Mouse (Mus musculus) neural tube, embryonic 11.5 days (tissue): ENCODE measurements at regions not wholly inside any gene's neighbourhood (a gene's known extent, or its start where the extent isn't known, plus 50 kb on each side); places are given as distances from the start of the nearest gene placed in this dataset.

Experiments
- ATAC-seq: fragments of 200-750 bp; cut with Nextera tagmentation; 2 replicates; pipeline ENCODE4 v1.8.0; 2017; ENCODE audit warnings: moderate number of reproducible peaks, mild to moderate bottlenecking, moderate TSS enrichment, moderate library complexity; ENCODE audit not compliant: insufficient read depth, low FRiP score, low TSS enrichment
- DNase-seq: peaks from one replicate; pipeline ENCODE4 v3.0.0-alpha.2; 2015; ENCODE audit warnings: low spot score
- H3K27ac ChIP-seq: fragments of 300-500 bp; sonication (generic); 2 replicates; pipeline ENCODE4 v1.5.1; 2014; ENCODE audit warnings: low read depth, mild to moderate bottlenecking, low read length
- H3K27me3 ChIP-seq: fragments of 300-500 bp; sonication (generic); 2 replicates; pipeline ENCODE4 v1.6.1; 2014; ENCODE audit warnings: mild to moderate bottlenecking, low read length, mixed read lengths; ENCODE audit not compliant: control insufficient read depth, insufficient read depth
- H3K36me3 ChIP-seq: fragments of 300-500 bp; sonication (generic); 2 replicates; pipeline ENCODE4 v1.6.1; 2014; ENCODE audit warnings: mild to moderate bottlenecking, low read length, moderate library complexity, mixed read lengths; ENCODE audit not compliant: control insufficient read depth, insufficient read depth
- H3K4me1 ChIP-seq: fragments of 300-500 bp; sonication (generic); 2 replicates; pipeline ENCODE4 v1.6.1; 2014; ENCODE audit warnings: low read length, mixed read lengths; ENCODE audit not compliant: control insufficient read depth, insufficient read depth
- H3K4me2 ChIP-seq: fragments of 300-500 bp; sonication (generic); 2 replicates; pipeline ENCODE4 v1.6.1; 2014; ENCODE audit warnings: low read depth, mild to moderate bottlenecking, moderate library complexity
- H3K4me3 ChIP-seq: fragments of 300-500 bp; sonication (generic); 2 replicates; pipeline ENCODE4 v1.5.1; 2014; ENCODE audit warnings: low read depth, low read length
- H3K9ac ChIP-seq: fragments of 300-500 bp; sonication (generic); 2 replicates; pipeline ENCODE4 v1.6.1; 2014; ENCODE audit warnings: mild to moderate bottlenecking, low read length
- H3K9me3 ChIP-seq: fragments of 300-500 bp; sonication (generic); 2 replicates; pipeline ENCODE4 v1.6.1; 2016; ENCODE audit warnings: low read length; ENCODE audit not compliant: control insufficient read depth
- WGBS: fragments of 180-500 bp; shearing (Covaris S2); extraction: QIAGEN DNeasy Blood & Tissue Kit; methylation state at CpG from one replicate; pipeline ENCODE4 v1.1.7; 2014; 5-methylcytosine and 5-hydroxymethylcytosine counted together

GRCm38 (mm10) chr8:115948916-115949315 lies 241.3 kb upstream of the Maf start:
- Histone ChIP-seq H3K4me3 (no peak overlapping the region), H3K4me2 (no peak overlapping the region), H3K36me3 (no peaks in the 10 kb centered on the region), H3K4me1 (no peaks in the 10 kb centered on the region), H3K27me3 (no peaks in the 10 kb centered on the region), H3K9ac (no peak overlapping the region), H3K9me3 (no peaks in the 10 kb centered on the region), H3K27ac (no peak overlapping the region)
- no peak for ATAC-seq
- WGBS = 78% methylated on average over 2 of the region's 2 CpGs
- no peak for DNase-seq

- Histone ChIP-seq H3K36me3 (no peaks in the 10 kb centered on the region), H3K9ac (no peak overlapping the region), H3K27ac (no peak overlapping the region), H3K4me3 (no peak overlapping the region), H3K4me2 (no peak overlapping the region), H3K27me3 (no peaks in the 10 kb centered on the region), H3K4me1 (no peaks in the 10 kb centered on the region), H3K9me3 (no peaks in the 10 kb centered on the region)
- ATAC-seq (no peak), DNase-seq (no peak)
- 82% methylated on average over 2 of the region's 2 CpGs for WGBS
Observed at GRCm38 (mm10) chr8:115948036-115948435, 240.4 kb upstream of the Maf start.

- no peak overlapping the region for H3K9ac ChIP-seq
- no peaks in the 10 kb centered on the region for H3K36me3 ChIP-seq
- no peak overlapping the region for H3K4me2 ChIP-seq
- DNase-seq = peak; percentile 13
- no peak for ATAC-seq
- no peaks in the 10 kb centered on the region for H3K4me1 ChIP-seq
- no peaks in the 10 kb centered on the region for H3K9me3 ChIP-seq
- 55% methylated on average over 16 of the region's 16 CpGs for WGBS
- H3K4me3 ChIP-seq = no peak overlapping the region
- no peaks in the 10 kb centered on the region for H3K27me3 ChIP-seq
- H3K27ac ChIP-seq = no peak overlapping the region
Observed at GRCm38 (mm10) chr8:115942731-115943509, 235.3 kb upstream of the Maf start.

- H3K4me1 ChIP-seq = peaks cover 2% of the 10 kb centered on the region; the same call in 1 of the 2 replicates
- H3K36me3 ChIP-seq = no peaks in the 10 kb centered on the region
- H3K4me2 ChIP-seq = no peak overlapping the region
- no peak overlapping the region for H3K9ac ChIP-seq
- DNase-seq = no peak
- no peak overlapping the region for H3K27ac ChIP-seq
- H3K9me3 ChIP-seq = no peaks in the 10 kb centered on the region
- H3K27me3 ChIP-seq = no peaks in the 10 kb centered on the region
- H3K4me3 ChIP-seq = no peak overlapping the region
- 66% methylated on average over 8 of the region's 8 CpGs for WGBS
- ATAC-seq = no peak
Observed at GRCm38 (mm10) chr8:115929472-115930210, 222.0 kb upstream of the Maf start.

GRCm38 (mm10) chr8:115921889-115922288 lies 214.3 kb upstream of the Maf start:
- Histone ChIP-seq H3K4me1 (no peaks in the 10 kb centered on the region), H3K27me3 (no peaks in the 10 kb centered on the region), H3K4me3 (no peak overlapping the region), H3K27ac (no peak overlapping the region), H3K36me3 (no peaks in the 10 kb centered on the region), H3K9ac (no peak overlapping the region), H3K9me3 (no peaks in the 10 kb centered on the region), H3K4me2 (no peak overlapping the region)
- 82% methylated on average over 6 of the region's 6 CpGs for WGBS
- ATAC-seq (no peak), DNase-seq (no peak)

GRCm38 (mm10) chr8:115906650-115907049 lies 199.1 kb upstream of the Maf start:
- no peaks in the 10 kb centered on the region for H3K4me1 ChIP-seq
- no peaks in the 10 kb centered on the region for H3K36me3 ChIP-seq
- no peak overlapping the region for H3K4me3 ChIP-seq
- H3K27me3 ChIP-seq = no peaks in the 10 kb centered on the region
- H3K4me2 ChIP-seq = no peak overlapping the region
- 89% methylated on average over 5 of the region's 5 CpGs for WGBS
- H3K9me3 ChIP-seq = no peaks in the 10 kb centered on the region
- ATAC-seq (no peak), DNase-seq (no peak)
- H3K27ac ChIP-seq = no peak overlapping the region
- no peak overlapping the region for H3K9ac ChIP-seq

- no peaks in the 10 kb centered on the region for H3K27me3 ChIP-seq
- H3K27ac ChIP-seq = no peak overlapping the region
- WGBS = 80% methylated on average over 6 of the region's 6 CpGs
- H3K9me3 ChIP-seq = no peaks in the 10 kb centered on the region
- no peak overlapping the region for H3K4me2 ChIP-seq
- ATAC-seq = no peak
- no peak for DNase-seq
- no peaks in the 10 kb centered on the region for H3K36me3 ChIP-seq
- H3K4me1 ChIP-seq = no peaks in the 10 kb centered on the region
- H3K4me3 ChIP-seq = no peak overlapping the region
- H3K9ac ChIP-seq = no peak overlapping the region
Observed at GRCm38 (mm10) chr8:115903853-115904420, 196.3 kb upstream of the Maf start.

- ATAC-seq = no peak
- Histone ChIP-seq H3K27me3 (no peaks in the 10 kb centered on the region), H3K27ac (no peak overlapping the region), H3K4me2 (no peak overlapping the region), H3K9me3 (no peaks in the 10 kb centered on the region), H3K4me3 (no peak overlapping the region), H3K4me1 (no peaks in the 10 kb centered on the region), H3K9ac (no peak overlapping the region), H3K36me3 (no peaks in the 10 kb centered on the region)
- 76% methylated on average over 6 of the region's 6 CpGs for WGBS
- DNase-seq = no peak
Observed at GRCm38 (mm10) chr8:115897521-115898178, 190.1 kb upstream of the Maf start.
